Mouse (Mus musculus): ENCODE results near the gene Sfta2. TPM values are rescaled to one million over a fixed set of nuclear protein-coding genes. Genes with fewer than 3 reads are reported as not detected.
A peak's percentile ranks its signal among the peaks of the same experiment; 100 is the strongest.

Sfta2 gene
- total RNA-seq, 2 experiments from 2014 or later, result not detected

GRCm38 (mm10) chr17:35653086-35653485 is 51.7 kb downstream of the Sfta2 start:
- DNase-seq (ENCODE audit: extremely low spot score in 1 of 2, low spot score in 2 of 2), result no peak
- Histone ChIP-seq H3K4me3 (no peak overlapping the region), H3K27ac (no peak overlapping the region)
- no peak for TF ChIP-seq CTCF (IDR thresholded peaks at IDR 0.05)
- intact Hi-C loops (cut with DNase I), result no loop called here

- intact Hi-C loops (cut with DNase I), result loop anchor here (1.0 to 5.0 kb wide), 2 partner anchors 61 to 82 kb away; no protein-coding TSS in a partner anchor
- 0 out of 2 replicates have a peak overlapping the region, but pooled peaks have one; percentile 9 for H3K4me3 ChIP-seq
- DNase-seq (ENCODE audit: extremely low spot score in 1 of 2, low spot score in 2 of 2), result peak; percentile 37 to 40
- H3K27ac ChIP-seq, result no peak overlapping the region
- peak; percentile 61 for TF ChIP-seq CTCF (IDR thresholded peaks at IDR 0.05)
These were observed 64.7 kb downstream of the Sfta2 start for GRCm38 (mm10) chr17:35665957-35666515.

DNA sequence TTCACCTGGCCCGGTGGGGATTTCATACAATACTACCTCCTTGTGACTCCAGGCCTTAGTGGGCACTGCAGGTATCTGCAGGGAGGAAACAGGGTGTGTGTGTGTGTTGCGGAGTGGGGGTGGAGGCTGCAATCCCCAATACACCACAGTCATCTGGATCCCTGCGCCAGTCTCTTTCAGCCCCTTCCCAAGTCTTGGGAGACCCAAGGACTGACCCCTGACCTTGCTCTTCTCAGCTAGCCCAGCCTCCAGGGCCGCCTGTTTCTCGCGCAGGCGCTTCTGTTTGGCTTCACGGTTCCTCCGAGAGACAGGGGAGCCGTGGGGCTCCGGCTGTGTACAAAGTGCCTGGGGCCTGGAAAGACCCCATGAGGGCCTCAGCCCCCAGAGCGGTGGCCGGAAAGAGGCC is 65.5 kb downstream of the Sfta2 start:
- Histone ChIP-seq H3K27ac (peak overlapping the region; percentile 95), H3K4me3 (peak overlapping the region; percentile 86)
- TF ChIP-seq CTCF (IDR thresholded peaks at IDR 0.05), result no peak
- DNase-seq (ENCODE audit: extremely low spot score in 1 of 2, low spot score in 2 of 2), result peak in 1 of 2 experiments; percentile 28
- intact Hi-C loops (cut with DNase I), result loop anchor here (1.0 to 5.0 kb wide), 3 partner anchors 32 to 83 kb away; no protein-coding TSS in a partner anchor

DNA sequence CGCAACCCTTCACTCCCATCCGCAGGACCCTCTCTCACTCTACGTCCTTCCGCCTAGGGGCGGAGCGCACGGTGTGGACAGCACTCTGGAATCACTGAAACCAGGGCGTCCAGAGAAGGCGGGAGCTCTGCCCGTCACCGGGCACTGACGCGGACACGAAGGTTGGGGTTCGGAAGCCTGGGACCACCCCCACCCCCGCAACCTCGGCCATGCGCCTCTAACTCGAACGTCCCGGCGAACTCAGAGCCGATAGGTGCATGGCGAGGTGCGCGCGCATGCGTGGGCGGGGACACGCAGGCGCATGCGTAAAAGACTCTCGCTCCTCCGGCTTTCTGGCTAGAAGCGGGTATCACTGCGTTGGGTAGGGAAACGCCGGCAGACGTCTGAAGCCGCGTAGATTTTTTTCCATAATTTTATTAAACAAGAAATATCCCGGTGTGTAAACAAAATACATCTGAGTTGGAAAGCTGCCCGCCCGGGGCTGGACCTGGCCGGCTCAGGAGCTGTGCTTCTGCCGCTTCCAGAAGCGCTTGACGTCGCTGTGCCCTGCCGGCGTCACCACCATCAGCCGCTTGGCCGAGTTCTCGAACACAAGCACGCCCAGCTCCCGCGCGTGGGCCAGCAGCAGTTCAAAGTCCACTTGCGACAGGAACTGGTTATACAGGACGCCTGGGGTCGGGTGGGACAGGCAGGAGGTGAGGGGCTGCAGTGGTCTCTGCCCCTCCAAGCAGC is 66.2 kb downstream of the Sfta2 start, which contains the start of gene Vars2:
Gene Vars2, minus strand, starts transcription at position 259 of the 732 bp plus-strand sequence.
- peak within 1 kb of the TSS; percentile 95 for H3K27ac ChIP-seq
- peak; percentile 97 for DNase-seq (ENCODE audit: extremely low spot score in 1 of 2, low spot score in 2 of 2)
- TF ChIP-seq CTCF (IDR thresholded peaks at IDR 0.05), result no peak; the same call in 1 of the 2 replicates
- H3K4me3 ChIP-seq, result peak within 1 kb of the TSS; percentile 86
- intact Hi-C loops (cut with DNase I), result loop anchor here (1.0 to 5.0 kb wide), 2 partner anchors 32 to 60 kb away; no protein-coding TSS in a partner anchor

DNA sequence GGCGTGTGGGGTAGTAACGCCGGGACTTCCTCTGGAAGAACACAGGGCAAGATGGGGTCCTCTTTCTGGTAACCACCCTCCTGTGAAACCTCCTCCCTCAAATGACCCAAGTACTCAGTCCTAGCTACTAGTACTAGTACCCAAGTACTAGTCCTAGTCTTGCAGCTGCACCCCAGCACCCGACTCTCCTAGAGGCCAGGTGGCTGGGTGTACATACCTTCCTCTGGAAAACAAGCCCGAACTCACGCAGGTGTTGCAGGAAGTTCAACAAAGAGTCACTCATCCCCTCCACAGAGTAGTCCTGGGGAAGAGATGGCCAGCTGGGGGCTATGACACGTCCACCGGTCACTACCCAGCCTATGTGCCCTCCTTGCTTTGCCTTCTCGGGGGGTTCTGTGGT is 68.4 kb downstream of the Sfta2 start:
- Histone ChIP-seq H3K27ac (no peak overlapping the region), H3K4me3 (no peak overlapping the region)
- DNase-seq (ENCODE audit: extremely low spot score in 1 of 2, low spot score in 2 of 2), result no peak
- TF ChIP-seq CTCF (IDR thresholded peaks at IDR 0.05), result no peak
- intact Hi-C loops (cut with DNase I), result loop anchor here (5.0 kb wide), 1 partner anchor 58 kb away; no protein-coding TSS in a partner anchor

- TF ChIP-seq CTCF (IDR thresholded peaks at IDR 0.05), result no peak
- intact Hi-C loops (cut with DNase I), result loop anchor here (2.0 kb wide), 1 partner anchor 23 kb away; no protein-coding TSS in a partner anchor
- Histone ChIP-seq H3K4me3 (no peak overlapping the region), H3K27ac (no peak overlapping the region)
- no peak for DNase-seq (ENCODE audit: extremely low spot score in 1 of 2, low spot score in 2 of 2)
These were observed 70.5 kb downstream of the Sfta2 start for GRCm38 (mm10) chr17:35671846-35672245.

GRCm38 (mm10) chr17:35672527-35672926 is 71.2 kb downstream of the Sfta2 start:
- no peak overlapping the region for H3K4me3 ChIP-seq
- intact Hi-C loops (cut with DNase I), result loop anchor here (2.0 kb wide), 1 partner anchor 22 kb away; no protein-coding TSS in a partner anchor

DNA sequence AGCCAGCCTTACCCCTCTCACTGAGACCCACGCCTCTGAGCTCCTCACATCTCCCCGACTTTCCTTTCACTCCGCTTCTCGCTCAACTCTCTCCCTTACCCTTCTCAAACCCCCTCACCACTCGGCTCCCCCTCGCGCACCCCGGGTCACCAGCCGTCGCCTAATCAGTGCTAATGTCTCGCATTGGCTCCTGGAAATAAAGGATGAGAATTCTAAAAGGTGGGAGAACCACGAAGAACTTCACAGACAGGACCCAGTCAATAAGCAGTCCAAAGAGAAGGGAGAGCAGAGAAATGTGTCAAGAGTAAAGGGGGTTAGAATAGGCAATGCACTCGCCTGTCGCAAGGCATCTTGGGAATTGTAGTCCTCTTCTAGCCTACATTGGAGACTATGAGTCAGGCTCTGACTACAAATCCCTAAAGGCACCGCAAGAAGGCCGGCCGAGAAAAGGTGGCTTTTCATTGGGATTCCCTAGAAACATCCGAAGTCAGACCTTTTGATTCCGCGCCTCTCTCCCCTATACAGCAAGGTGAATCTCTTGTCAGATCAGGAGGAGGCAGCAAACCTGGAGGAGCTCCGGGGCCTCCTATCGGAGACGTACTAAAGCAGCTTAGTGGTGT is 72.2 kb downstream of the Sfta2 start, which contains the start of gene Gtf2h4:
Gene Gtf2h4, minus strand, starts transcription at position 324 of the 620 bp plus-strand sequence.
- Histone ChIP-seq H3K4me3 (peak within 1 kb of the TSS; percentile 62), H3K27ac (peak within 1 kb of the TSS; percentile 62)
- intact Hi-C loops (cut with DNase I), result loop anchor here (2.0 kb wide), 1 partner anchor 21 kb away; no protein-coding TSS in a partner anchor
- DNase-seq (ENCODE audit: extremely low spot score in 1 of 2, low spot score in 2 of 2), result peak; percentile 83 to 88
- TF ChIP-seq CTCF (IDR thresholded peaks at IDR 0.05), result no peak; the same call in none of the 2 replicates

More at GRCm38 (mm10) chr17:35672527-35672926, 71.2 kb downstream of the Sfta2 start:
- no peak for TF ChIP-seq CTCF (IDR thresholded peaks at IDR 0.05)
- no peak overlapping the region for H3K27ac ChIP-seq
- DNase-seq (ENCODE audit: extremely low spot score in 1 of 2, low spot score in 2 of 2), result no peak

DNA sequence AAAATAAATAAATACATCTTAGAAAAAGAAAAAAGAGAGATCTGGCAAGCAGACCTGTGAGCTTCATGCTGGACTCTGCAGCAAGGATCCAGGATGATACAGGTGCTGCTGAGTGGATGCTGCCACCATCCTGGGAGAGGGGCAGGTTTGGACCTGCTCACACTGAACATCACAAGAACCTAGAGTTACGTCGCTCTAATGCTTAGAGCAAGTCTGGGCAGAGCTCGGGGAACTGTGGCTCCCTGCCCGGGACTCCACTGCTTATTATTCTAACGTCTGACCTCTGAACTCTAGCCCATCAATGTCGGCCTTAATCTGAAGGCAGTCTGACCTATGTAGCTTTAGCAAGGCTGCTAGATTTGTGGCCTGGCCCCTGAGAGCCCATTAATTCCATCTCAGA is 79.2 kb downstream of the Sfta2 start:
- intact Hi-C loops (cut with DNase I), result no loop called here
- Histone ChIP-seq H3K4me3 (no peak overlapping the region), H3K27ac (no peak overlapping the region)
- no peak for TF ChIP-seq CTCF (IDR thresholded peaks at IDR 0.05)
- no peak for DNase-seq (ENCODE audit: extremely low spot score in 1 of 2, low spot score in 2 of 2)

GRCm38 (mm10) chr17:35681986-35682385 is 80.6 kb downstream of the Sfta2 start:
- Histone ChIP-seq H3K27ac (no peak overlapping the region), H3K4me3 (no peak overlapping the region)
- DNase-seq (ENCODE audit: extremely low spot score in 1 of 2, low spot score in 2 of 2), result no peak
- intact Hi-C loops (cut with DNase I), result no loop called here
- TF ChIP-seq CTCF (IDR thresholded peaks at IDR 0.05), result no peak

DNA sequence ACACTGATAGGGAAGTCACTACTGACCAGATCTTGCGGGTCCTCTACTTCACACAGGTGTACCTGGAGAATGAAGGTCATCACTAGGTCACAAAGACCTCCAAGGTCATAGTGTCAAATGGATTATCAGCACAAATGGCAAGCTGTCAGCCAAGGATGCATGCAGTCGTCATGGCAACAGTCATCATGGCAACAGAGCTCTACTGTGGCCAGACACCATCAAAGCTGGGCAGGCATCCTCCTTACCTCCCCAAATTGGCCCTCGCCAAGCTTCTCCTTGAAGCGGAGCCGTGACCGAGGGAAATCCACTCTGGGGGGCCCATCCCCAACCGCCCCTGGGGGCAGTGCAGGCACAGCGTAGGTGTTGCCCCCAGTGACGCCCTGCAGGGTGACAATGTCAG is 83.7 kb downstream of the Sfta2 start:
- intact Hi-C loops (cut with DNase I), result no loop called here
- no peak for TF ChIP-seq CTCF (IDR thresholded peaks at IDR 0.05)
- DNase-seq (ENCODE audit: extremely low spot score in 1 of 2, low spot score in 2 of 2), result no peak
- H3K4me3 ChIP-seq, result no peak overlapping the region
- no peak overlapping the region for H3K27ac ChIP-seq
